Mouse (Mus musculus): Measurements from ENCODE around the gene Dpp4.

DNA sequence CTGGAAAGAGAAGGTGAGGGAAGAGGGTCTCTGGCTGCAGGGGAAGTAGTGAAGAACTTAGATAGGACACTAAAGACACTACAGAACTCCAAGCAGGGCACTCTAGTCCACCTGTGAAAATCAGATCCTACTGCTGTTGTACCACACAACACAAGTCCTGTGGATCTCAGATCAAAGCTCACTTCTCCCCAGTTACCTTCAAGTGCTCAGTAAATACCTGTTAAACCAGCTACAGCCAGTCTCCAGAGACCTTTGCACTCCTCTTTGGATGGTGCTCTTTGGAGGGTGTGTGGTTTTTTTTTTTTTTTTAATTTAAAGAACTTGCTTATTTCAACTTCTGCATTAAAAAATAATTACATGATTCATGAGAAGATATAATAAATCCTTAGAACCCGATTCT, 5.2 kb upstream of the Dpp4 start:
- no peak for TF ChIP-seq POLR2A (IDR thresholded peaks at IDR 0.05; ENCODE audit: extremely low read depth, insufficient read depth, low read length)
- TF ChIP-seq CTCF (IDR thresholded peaks at IDR 0.05; ENCODE audit: extremely low read depth, insufficient read depth, low read length), result no peak
